Mouse (Mus musculus): ENCODE measurements around the gene Adamts2. TPM values are rescaled to one million over a fixed set of nuclear protein-coding genes. Genes with fewer than 3 reads are reported as not detected.

The Adamts2 gene
- polyA plus RNA-seq, 1 experiment from 2014 or later, result 6.5 TPM

GRCm38 (mm10) chr11:50662176-50662575, 60.3 kb downstream of the Adamts2 start:
- H3K27me3 ChIP-seq (replicated peaks; ENCODE audit: control insufficient read depth, insufficient read depth, low read length), result no peaks in the 10 kb centered on the region

GRCm38 (mm10) chr11:50664826-50665225, 62.9 kb downstream of the Adamts2 start:
- ATAC-seq, result no peak
- Histone ChIP-seq H3K4me1 (ENCODE audit: control insufficient read depth, insufficient read depth, low read length) (no peaks in the 10 kb centered on the region), H3K4me3 (ENCODE audit: low read length) (no peak overlapping the region), H3K27me3 (replicated peaks; ENCODE audit: control insufficient read depth, insufficient read depth, low read length) (no peaks in the 10 kb centered on the region), H3K36me3 (ENCODE audit: control insufficient read depth, insufficient read depth, low read length) (no peaks in the 10 kb centered on the region), H3K4me2 (ENCODE audit: low read depth, low read length) (no peak overlapping the region), H3K9me3 (ENCODE audit: control insufficient read depth, low read length) (no peaks in the 10 kb centered on the region), H3K9ac (ENCODE audit: low read depth, low read length) (no peak overlapping the region), H3K27ac (ENCODE audit: low read length) (no peak overlapping the region)
- whole genome bisulfite sequencing, result 72% methylated on average over 4 of the region's 4 CpGs

More at GRCm38 (mm10) chr11:50662176-50662575, 60.3 kb downstream of the Adamts2 start:
- H3K36me3 ChIP-seq (ENCODE audit: control insufficient read depth, insufficient read depth, low read length), result no peaks in the 10 kb centered on the region
- H3K4me3 ChIP-seq (ENCODE audit: low read length), result no peak overlapping the region
- H3K4me1 ChIP-seq (ENCODE audit: control insufficient read depth, insufficient read depth, low read length), result no peaks in the 10 kb centered on the region
- no peak overlapping the region for H3K9ac ChIP-seq (ENCODE audit: low read depth, low read length)
- H3K4me2 ChIP-seq (ENCODE audit: low read depth, low read length), result no peak overlapping the region
- no peak for ATAC-seq
- WGBS, result 88% methylated on average over 3 of the region's 3 CpGs
- H3K27ac ChIP-seq (ENCODE audit: low read length), result no peak overlapping the region
- no peaks in the 10 kb centered on the region for H3K9me3 ChIP-seq (ENCODE audit: control insufficient read depth, low read length)

- no peak overlapping the region for H3K4me3 ChIP-seq (ENCODE audit: low read length)
- 77% methylated on average over 9 of the region's 9 CpGs for WGBS
- no peak overlapping the region for H3K4me2 ChIP-seq (ENCODE audit: low read depth, low read length)
- H3K27ac ChIP-seq (ENCODE audit: low read length), result no peak overlapping the region
- H3K9ac ChIP-seq (ENCODE audit: low read depth, low read length), result no peak overlapping the region
- H3K27me3 ChIP-seq (replicated peaks; ENCODE audit: control insufficient read depth, insufficient read depth, low read length), result no peaks in the 10 kb centered on the region
- H3K36me3 ChIP-seq (ENCODE audit: control insufficient read depth, insufficient read depth, low read length), result no peaks in the 10 kb centered on the region
- H3K4me1 ChIP-seq (ENCODE audit: control insufficient read depth, insufficient read depth, low read length), result no peaks in the 10 kb centered on the region
- H3K9me3 ChIP-seq (ENCODE audit: control insufficient read depth, low read length), result no peaks in the 10 kb centered on the region
- ATAC-seq, result peak; percentile 38; the same call in 1 of the 2 replicates
These were observed 67.9 kb downstream of the Adamts2 start for GRCm38 (mm10) chr11:50669542-50670362.

GRCm38 (mm10) chr11:50670363-50670725, 68.5 kb downstream of the Adamts2 start:
- Histone ChIP-seq H3K27me3 (replicated peaks; ENCODE audit: control insufficient read depth, insufficient read depth, low read length) (no peaks in the 10 kb centered on the region), H3K9ac (ENCODE audit: low read depth, low read length) (no peak overlapping the region), H3K9me3 (ENCODE audit: control insufficient read depth, low read length) (no peaks in the 10 kb centered on the region), H3K4me1 (ENCODE audit: control insufficient read depth, insufficient read depth, low read length) (no peaks in the 10 kb centered on the region), H3K4me2 (ENCODE audit: low read depth, low read length) (no peak overlapping the region), H3K4me3 (ENCODE audit: low read length) (no peak overlapping the region), H3K36me3 (ENCODE audit: control insufficient read depth, insufficient read depth, low read length) (no peaks in the 10 kb centered on the region), H3K27ac (ENCODE audit: low read length) (no peak overlapping the region)
- WGBS, result 66% methylated on average over 5 of the region's 5 CpGs
- no peak for ATAC-seq

- no peaks in the 10 kb centered on the region for H3K27me3 ChIP-seq (replicated peaks; ENCODE audit: control insufficient read depth, insufficient read depth, low read length)
- H3K9me3 ChIP-seq (ENCODE audit: control insufficient read depth, low read length), result no peaks in the 10 kb centered on the region
- H3K36me3 ChIP-seq (ENCODE audit: control insufficient read depth, insufficient read depth, low read length), result no peaks in the 10 kb centered on the region
- H3K4me1 ChIP-seq (ENCODE audit: control insufficient read depth, insufficient read depth, low read length), result no peaks in the 10 kb centered on the region
- no peak for ATAC-seq
- H3K4me3 ChIP-seq (ENCODE audit: low read length), result no peak overlapping the region
- H3K27ac ChIP-seq (ENCODE audit: low read length), result no peak overlapping the region
- no peak overlapping the region for H3K9ac ChIP-seq (ENCODE audit: low read depth, low read length)
- WGBS, result 94% methylated on average over 1 of the region's 1 CpGs
- H3K4me2 ChIP-seq (ENCODE audit: low read depth, low read length), result no peak overlapping the region
These were observed 69.0 kb downstream of the Adamts2 start for GRCm38 (mm10) chr11:50670881-50671280.

GRCm38 (mm10) chr11:50671376-50671775, 69.5 kb downstream of the Adamts2 start:
- Histone ChIP-seq H3K4me1 (ENCODE audit: control insufficient read depth, insufficient read depth, low read length) (no peaks in the 10 kb centered on the region), H3K36me3 (ENCODE audit: control insufficient read depth, insufficient read depth, low read length) (no peaks in the 10 kb centered on the region), H3K9ac (ENCODE audit: low read depth, low read length) (no peak overlapping the region), H3K27ac (ENCODE audit: low read length) (no peak overlapping the region), H3K4me3 (ENCODE audit: low read length) (no peak overlapping the region), H3K9me3 (ENCODE audit: control insufficient read depth, low read length) (no peaks in the 10 kb centered on the region), H3K4me2 (ENCODE audit: low read depth, low read length) (no peak overlapping the region), H3K27me3 (replicated peaks; ENCODE audit: control insufficient read depth, insufficient read depth, low read length) (no peaks in the 10 kb centered on the region)
- WGBS, result 80% methylated on average over 2 of the region's 2 CpGs
- ATAC-seq, result no peak

GRCm38 (mm10) chr11:50671820-50672310, 70.0 kb downstream of the Adamts2 start:
- no peaks in the 10 kb centered on the region for H3K9me3 ChIP-seq (ENCODE audit: control insufficient read depth, low read length)
- 74% methylated on average over 7 of the region's 7 CpGs for WGBS
- no peaks in the 10 kb centered on the region for H3K36me3 ChIP-seq (ENCODE audit: control insufficient read depth, insufficient read depth, low read length)
- no peak overlapping the region for H3K4me3 ChIP-seq (ENCODE audit: low read length)
- ATAC-seq, result no peak
- no peak overlapping the region for H3K27ac ChIP-seq (ENCODE audit: low read length)
- no peaks in the 10 kb centered on the region for H3K27me3 ChIP-seq (replicated peaks; ENCODE audit: control insufficient read depth, insufficient read depth, low read length)
- H3K4me2 ChIP-seq (ENCODE audit: low read depth, low read length), result no peak overlapping the region
- H3K9ac ChIP-seq (ENCODE audit: low read depth, low read length), result no peak overlapping the region
- H3K4me1 ChIP-seq (ENCODE audit: control insufficient read depth, insufficient read depth, low read length), result no peaks in the 10 kb centered on the region

- no peak for ATAC-seq
- no peak overlapping the region for H3K4me2 ChIP-seq (ENCODE audit: low read depth, low read length)
- no peak overlapping the region for H3K27ac ChIP-seq (ENCODE audit: low read length)
- H3K36me3 ChIP-seq (ENCODE audit: control insufficient read depth, insufficient read depth, low read length), result no peaks in the 10 kb centered on the region
- no peaks in the 10 kb centered on the region for H3K9me3 ChIP-seq (ENCODE audit: control insufficient read depth, low read length)
- 38% methylated on average over 7 of the region's 7 CpGs for WGBS
- H3K9ac ChIP-seq (ENCODE audit: low read depth, low read length), result no peak overlapping the region
- H3K27me3 ChIP-seq (replicated peaks; ENCODE audit: control insufficient read depth, insufficient read depth, low read length), result no peaks in the 10 kb centered on the region
- no peak overlapping the region for H3K4me3 ChIP-seq (ENCODE audit: low read length)
- H3K4me1 ChIP-seq (ENCODE audit: control insufficient read depth, insufficient read depth, low read length), result no peaks in the 10 kb centered on the region
These were observed 71.0 kb downstream of the Adamts2 start for GRCm38 (mm10) chr11:50672866-50673265.

GRCm38 (mm10) chr11:50673525-50674250, 71.8 kb downstream of the Adamts2 start:
- no peaks in the 10 kb centered on the region for H3K9me3 ChIP-seq (ENCODE audit: control insufficient read depth, low read length)
- H3K27me3 ChIP-seq (replicated peaks; ENCODE audit: control insufficient read depth, insufficient read depth, low read length), result no peaks in the 10 kb centered on the region
- WGBS, result 72% methylated on average over 7 of the region's 7 CpGs
- no peak overlapping the region for H3K9ac ChIP-seq (ENCODE audit: low read depth, low read length)
- no peaks in the 10 kb centered on the region for H3K4me1 ChIP-seq (ENCODE audit: control insufficient read depth, insufficient read depth, low read length)
- no peak overlapping the region for H3K4me2 ChIP-seq (ENCODE audit: low read depth, low read length)
- ATAC-seq, result no peak
- no peak overlapping the region for H3K27ac ChIP-seq (ENCODE audit: low read length)
- no peak overlapping the region for H3K4me3 ChIP-seq (ENCODE audit: low read length)
- H3K36me3 ChIP-seq (ENCODE audit: control insufficient read depth, insufficient read depth, low read length), result no peaks in the 10 kb centered on the region

All from intestine, embryonic 16.5 days (tissue).